Mouse (Mus musculus) R1 (cell line): ENCODE results near the gene Lrrc56.
"Not testable (repeated sequence)": the region's sequence is repeated elsewhere in the genome, so short reads cannot be mapped to it uniquely, and the experiment has no call there.

ENCODE experiments used
- DNase-seq: peaks from one replicate; pipeline ENCODE4 v3.0.0-alpha.2; 2018; ENCODE audit warnings: low read depth, low spot score

The Lrrc56 gene

DNA sequence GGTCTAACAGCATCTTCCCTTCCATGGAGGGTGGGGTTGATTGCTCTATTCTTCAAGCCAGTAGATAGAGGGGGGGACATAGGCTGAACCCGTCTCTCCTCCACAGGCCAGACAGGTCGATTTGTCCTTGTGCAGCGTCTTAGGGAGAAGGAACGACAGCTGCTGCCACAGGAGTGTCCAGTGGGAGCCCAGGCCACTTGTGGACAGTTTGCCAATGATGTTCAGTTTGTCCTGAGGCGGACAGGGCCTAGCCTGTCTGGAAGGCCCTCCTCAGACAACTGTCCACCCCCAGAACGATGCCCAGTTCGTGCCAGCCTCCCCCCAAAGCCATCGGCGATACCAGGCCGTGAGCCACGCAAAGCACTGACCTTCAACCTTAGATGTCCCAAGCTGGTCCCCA lies 22.9 kb downstream of the Lrrc56 start:
- DNase-seq: no peak

DNA sequence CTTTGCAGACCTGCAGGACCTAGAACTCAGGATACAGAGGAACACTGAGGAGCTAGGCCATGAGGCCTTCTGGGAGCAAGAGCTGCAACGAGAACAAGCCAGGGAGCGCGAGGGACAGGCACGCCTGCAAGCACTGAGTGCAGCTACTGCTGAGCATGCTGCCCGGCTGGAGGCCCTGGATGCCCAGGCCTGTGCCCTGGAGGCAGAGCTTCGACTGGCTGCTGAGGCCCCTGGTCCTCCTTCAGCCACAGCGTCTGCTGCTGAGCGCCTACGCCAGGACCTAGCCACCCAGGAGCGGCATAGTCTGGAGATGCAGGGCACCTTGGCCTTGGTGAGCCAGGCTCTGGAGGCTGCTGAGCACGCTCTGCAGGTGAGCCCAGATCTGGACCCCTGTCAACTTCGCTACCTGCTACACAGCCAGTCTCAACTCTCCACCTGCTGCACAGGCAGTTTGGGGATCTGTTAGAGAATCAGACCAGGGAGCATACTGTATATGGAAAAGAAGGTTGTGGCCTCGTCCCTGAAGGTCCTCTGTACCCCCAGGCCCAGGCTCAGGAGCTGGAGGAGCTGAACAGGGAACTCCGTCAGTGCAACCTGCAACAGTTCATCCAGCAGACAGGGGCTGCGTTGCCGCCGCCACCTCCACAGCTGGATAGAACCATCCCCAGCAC lies 23.5 kb downstream of the Lrrc56 start:
- no peak for DNase-seq

DNA sequence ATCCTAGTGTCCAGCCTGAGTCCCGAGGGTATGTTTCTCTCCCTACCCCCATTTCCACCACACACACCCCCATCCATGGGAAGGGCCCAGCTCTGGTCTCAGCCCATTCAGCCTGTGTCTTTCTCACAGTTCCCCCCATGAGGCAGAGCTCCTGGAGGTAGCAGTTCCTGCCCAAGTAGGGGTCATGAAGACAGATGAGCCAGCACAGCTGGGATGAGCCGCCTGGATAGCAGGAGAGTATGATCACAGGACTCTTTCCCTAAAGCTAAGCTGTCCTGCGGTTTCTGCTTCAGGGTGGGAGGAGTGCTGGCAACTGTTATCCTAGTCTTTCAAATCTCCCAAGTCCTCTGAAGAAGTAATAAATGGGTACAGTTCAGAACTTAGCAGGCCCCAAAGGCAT lies 24.2 kb downstream of the Lrrc56 start:
- DNase-seq: no peak

DNA sequence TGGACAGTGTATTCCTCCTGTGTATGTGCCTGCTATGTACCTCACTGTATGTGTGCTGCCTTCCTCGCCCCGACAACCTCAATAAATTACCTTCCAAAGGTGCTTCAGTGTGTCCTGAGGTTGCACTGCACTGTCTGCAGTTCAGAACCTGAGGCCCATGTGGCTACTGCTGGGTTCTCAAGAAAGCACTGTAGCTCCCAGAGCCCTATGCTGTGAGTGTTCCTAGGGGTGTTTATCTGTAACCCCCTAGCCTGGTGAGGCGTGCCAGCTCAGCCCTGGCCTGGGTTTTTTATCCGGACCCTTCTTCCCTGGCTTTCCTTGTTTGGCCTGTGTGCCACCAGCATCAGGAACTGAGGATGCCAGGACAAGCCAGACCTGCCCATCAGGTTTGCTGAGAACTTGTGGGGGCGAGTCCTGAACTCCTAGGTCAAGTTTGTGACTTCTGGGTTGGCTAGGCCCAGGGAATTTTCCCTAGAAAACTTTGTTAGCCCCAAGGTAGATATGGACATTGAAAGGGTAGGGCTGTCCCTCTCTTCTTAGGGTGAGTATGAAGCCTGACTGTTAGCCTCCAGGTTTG lies 24.7 kb downstream of the Lrrc56 start:
- no peak for DNase-seq

DNA sequence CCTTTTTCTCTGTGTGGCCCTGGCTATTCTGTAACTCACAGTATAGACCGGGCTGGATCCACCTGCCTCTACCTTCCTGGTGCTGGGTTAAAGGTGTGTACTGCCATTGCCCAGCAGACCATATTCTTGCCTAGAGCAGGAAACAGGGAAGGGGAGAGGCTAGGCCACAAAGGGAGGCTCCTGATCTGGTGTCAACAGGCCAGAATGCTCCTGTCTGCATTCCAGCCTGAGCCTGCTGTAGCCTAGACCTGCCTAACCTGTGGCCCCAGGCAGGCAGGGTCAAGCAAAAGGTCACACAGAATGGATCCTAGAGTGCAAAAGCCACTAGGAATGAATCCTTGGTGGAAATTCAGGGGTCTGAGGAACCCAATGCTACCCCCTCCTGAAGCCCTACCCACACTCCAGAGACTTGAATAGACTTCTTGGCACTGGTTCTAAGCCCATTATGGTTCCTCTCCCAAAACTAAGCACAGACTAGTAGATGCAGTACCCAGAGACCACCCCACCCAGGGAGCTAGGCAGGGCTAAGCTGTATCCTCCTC lies 25.7 kb downstream of the Lrrc56 start:
- DNase-seq: no peak

DNA sequence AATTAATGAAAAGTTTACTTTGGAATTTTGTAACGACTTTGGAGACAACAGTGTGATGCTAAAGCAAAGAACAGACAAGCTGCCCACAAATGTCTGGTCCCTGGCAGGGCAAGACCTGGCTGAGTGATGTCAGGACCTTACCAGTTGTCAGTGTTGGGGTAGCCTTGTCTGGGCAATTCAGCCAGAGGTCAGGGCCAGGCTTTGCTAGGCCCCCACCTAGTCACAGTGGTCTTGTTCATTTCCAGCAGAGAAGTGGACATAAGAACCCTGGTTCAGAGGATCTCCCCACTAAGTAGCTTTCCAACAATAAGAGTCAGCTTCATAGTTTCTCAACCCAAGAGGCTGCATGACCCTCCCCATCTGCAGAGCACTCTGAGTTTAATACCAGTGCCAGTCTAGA lies 26.4 kb downstream of the Lrrc56 start:
- no peak for DNase-seq

DNA sequence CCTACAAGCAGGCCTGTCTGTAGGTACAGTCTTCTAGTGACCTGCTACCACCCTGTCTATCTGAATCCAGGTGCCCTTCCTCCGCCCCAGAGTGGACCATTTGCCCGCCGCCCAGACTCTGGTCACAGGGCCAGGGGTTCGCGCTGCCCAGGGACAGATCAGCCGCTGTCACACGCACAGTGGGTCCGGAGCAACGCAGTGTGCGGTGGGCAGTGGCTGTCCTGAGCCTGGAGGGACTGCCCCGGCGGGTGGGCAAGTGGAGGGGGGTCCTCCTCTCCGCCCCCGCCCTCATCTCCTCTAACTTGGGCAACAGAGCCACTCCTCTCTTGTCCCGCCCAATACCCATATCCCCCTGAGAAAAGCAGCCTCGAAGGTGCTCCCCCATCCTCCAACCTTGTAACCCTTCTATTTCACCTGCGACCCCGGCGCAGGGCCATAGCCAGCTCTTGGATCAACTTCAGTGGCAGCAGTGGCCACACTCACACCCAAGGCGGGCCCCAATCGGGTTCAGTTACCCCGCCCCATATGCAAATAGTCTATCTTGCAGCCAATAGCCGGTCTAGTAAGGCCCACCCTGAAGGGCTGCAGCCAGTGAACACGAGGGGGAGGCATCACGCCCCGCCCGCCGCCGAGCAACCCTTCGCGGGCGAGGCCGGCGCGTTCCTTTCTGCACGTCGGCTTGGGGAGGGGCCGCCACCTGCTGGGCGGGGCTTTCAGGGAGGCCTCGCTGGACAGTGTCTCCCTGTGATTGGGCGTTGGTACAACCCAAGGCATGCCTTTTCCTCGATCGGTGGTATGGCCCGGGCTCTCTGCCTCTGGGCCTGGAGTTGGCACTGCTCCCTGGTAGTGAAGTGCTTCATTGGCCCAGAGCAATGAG lies 27.5 kb downstream of the Lrrc56 start:
- peak; percentile 99 for DNase-seq

DNA sequence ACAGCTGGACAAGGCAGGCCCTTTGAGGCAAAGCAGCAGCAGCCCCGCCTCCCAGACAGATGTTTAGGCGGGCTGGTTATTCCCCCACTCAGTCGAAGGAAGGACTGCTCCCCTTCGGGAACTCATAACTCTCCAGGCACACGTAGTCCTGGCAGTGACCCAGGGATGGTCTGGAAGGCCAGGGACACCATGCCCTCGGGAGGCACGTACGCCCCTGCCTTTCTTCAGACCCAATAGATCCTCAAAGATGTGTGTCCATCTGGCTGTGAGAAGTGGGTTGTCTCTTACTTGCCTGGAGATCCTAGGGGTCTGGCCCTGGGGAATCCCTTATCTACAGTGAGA lies 28.1 kb downstream of the Lrrc56 start:
- no peak for DNase-seq

DNA sequence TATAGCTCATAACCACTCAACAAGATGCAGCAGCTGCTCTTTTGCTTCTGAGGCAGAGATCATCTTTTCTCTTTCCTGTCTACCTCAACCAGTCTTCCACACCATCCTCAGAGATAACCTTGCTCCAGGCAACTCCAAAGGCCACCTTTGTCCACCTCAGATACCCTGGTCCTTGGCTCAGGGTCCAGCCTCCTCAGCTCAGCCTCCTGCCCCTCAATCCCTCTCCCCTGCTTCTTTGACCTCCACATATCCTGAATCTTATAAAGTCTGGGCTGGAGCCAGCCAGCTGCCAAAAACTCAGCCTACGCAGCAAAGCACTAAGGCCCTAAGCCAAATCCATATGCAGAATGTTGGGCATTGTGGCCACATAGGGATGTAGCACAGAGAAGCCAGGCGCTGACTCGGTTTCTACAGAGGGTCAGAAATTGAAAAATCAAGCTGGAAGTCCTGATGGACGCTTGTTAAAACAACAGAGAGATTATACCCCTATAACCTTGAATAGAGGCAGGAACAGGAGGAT lies 28.8 kb downstream of the Lrrc56 start:
- no peak for DNase-seq

DNA sequence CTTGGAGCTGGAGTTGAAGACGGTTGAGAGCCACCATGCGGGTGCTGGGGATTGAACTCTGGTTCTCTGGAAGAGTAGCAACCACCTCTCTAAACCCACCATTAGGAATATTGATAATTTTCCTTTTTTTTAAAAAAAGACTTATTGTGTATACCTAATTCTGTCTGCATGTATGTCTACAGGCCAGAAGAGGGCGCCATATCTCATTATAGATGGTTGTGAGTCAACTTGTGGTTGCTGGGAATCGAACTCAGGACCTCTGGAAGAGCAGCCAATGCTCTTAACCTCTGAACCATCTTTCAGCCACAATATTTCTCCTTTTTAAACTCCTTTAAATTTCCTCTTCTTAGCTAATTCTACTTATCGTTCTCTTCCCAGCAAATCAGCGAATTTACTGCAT lies 32.6 kb downstream of the Lrrc56 start:
- peak; percentile 63 for DNase-seq

DNA sequence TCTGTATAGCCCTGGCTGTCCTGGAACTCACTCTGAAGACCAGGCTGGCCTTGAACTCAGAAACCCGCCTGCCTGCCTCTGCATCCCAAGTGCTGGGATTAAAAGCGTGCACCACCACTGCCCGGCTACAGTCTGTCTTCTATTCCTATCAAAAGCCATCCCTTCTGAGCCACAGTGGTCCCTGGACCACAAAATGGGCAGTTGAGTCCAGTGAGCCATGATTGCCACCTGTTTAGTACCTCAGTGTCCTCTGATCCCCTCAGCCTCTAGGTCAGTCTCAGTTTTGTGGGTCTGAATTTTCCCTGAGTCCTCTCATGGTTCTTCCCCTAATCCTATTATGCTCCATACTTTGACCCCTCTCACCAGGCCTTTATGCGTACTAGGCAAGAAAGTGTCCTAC lies 33.8 kb downstream of the Lrrc56 start:
- no peak for DNase-seq

DNA sequence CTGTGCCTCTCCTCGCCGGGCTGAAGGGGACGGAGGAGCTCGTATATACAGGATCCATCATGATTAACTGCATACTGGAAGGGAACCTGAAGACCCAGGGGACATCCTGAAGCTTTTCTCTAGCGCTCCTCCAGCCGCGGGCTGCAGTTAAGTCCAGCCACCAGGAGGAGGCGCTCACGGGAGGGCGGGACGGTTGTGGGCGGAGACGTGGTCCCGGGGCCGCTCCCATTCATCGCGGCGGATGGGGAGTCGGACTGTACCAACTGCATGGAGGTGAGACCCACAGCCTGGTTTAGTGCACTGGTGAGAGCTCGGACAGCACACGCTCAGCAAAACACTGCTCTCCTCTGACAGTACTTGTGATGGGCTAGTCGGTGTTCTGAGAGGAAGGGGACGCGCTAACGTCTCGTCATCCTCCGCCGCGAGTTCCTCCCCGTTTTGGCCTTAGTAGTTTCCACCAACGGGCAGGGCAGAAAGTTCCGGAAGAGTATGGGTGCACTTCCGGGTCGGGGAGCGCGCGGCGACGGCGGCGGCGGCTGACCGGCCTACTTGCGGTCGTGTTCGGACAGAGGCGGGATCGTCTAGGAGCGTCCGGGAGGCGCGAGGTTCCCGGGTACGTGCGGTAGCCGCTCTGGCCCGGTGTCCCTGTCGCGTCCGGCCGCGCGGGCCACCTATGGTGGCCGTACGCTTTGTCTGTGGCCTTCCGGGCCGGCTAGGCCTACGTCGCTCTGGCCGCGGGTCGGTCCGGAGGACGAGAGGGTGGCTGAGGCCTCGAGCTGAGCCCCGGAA lies 34.5 kb downstream of the Lrrc56 start, which contains the start of gene Phrf1:
Phrf1 (plus strand) TSS at position 506 of the 789 bp plus-strand sequence.
- peak; percentile 92 for DNase-seq

DNA sequence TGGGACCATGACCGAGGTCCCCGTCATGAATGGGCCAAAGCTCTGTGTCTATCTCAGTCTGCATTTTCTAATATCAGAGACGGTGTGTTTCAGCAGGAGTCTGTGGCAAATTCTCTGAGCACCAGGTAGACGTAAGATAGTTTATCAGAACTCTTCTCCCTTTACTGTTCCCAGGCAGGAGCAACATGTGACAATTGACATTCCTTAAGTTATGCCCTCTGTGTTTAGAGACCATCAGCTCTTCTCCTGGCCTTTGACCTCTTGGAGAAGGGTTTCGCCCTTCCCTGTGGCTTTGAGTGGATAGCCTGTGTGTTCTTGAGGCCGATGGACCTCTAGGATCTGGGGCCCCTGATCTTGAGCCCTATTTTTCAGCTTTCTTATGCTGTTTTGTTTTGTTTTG lies 35.7 kb downstream of the Lrrc56 start:
- DNase-seq: no peak

DNA sequence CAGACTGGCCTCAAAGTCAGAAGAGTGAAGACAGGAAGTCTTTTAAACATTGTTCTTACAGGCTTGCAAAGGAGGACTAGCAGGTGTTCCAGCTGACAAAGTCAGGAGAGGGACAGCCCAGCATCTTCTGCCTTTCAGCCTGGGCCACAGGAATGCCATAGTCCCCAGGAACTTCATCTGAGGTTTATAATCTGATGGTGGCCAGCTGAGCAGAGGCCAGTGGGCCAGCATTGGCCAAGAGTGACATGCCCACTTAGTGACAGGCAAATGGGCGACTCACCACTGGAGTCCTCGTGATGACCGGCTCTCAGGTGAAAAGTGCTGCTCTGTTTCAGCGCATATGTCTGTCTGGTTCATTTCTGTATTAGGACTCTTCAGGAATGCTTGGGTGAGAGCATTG lies 36.6 kb downstream of the Lrrc56 start:
- DNase-seq: no peak

DNA sequence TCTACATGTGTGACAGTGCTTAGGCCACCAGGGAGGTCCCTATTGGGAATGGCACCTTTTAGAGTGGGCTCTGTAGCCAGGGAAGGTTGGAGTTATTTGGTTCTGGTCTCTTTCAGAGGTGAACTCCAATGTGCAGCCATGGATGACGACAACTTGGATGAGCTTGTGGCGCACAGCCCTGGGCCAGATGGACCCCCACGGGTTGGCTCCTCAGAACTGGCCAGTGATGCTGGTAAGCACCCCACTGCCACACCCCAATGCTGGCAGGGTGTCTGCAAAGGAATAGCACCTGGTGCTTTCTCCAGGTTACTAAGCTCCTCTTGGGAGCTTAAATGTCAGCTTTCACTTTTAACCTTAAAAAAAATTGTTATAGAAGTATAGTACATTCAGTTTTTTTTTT lies 37.2 kb downstream of the Lrrc56 start:
- no peak for DNase-seq

DNA sequence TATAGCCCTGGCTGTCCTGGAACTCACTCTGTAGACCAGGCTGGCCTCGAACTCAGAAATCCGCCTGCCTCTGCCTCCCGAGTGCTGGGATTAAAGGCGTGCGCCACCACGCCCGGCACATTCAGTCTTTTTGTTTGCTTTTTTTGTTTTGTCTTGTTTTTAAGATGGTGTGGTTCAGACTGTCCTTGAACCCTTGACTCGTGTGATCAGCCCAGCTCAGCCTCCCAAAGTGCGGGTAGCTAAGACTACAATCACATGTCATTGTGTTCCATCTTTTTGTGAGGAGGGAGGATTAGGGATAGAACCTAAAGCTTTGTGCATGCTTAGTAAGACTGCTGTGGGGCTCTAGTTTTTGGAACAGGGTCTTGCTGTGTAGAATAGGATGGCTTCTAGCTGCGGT lies 37.6 kb downstream of the Lrrc56 start:
- peak; percentile 65 for DNase-seq

DNA sequence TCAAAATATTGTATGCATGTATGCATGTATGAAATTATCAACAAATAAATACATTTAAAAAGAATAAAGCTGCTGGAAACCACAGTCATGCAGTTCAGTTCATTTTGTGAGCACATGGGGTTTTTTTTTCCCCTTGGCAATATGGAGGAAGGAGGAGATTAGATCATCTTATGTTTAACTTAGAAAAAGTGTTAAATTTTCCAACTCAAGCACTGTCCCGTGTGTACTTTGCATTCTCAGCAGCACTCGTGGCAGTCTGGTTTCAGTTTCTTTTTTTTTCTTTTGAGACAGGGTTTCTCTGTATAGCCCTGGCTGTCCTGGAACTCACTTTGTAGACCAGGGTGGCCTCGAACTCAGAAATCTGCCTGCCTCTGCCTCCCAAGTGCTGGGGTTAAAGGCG lies 56.5 kb downstream of the Lrrc56 start:
- DNase-seq: not testable (repeated sequence)

DNA sequence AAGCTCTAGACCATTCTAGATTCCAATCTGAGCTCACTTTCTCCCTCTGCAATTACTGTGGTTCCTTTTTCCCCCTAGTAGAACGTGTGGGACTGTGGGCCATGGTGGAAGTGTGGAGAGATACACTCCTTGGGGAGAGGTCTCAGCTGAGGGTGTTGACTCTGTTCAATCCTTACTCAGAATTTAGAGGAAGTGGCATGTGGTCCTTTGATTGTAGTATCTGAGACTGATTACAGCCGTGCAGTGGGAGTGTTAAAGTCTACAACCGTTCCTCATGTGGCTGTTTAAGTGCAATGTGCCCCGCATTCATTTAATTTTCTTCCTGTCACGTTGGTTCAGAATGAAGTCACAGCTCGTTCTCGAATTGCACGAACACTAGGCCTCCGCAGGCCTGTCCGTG lies 62.2 kb downstream of the Lrrc56 start:
- no peak for DNase-seq
